Mouse (Mus musculus) embryonic facial prominence, embryonic 11.5 days (tissue): ENCODE measurements at regions not wholly inside any gene's neighbourhood (a gene's known extent, or its start where the extent isn't known, plus 50 kb on each side); places are given as distances from the start of the nearest gene placed in this dataset.
A peak's percentile ranks its signal among the peaks of the same experiment; 100 is the strongest.

ENCODE experiments used
- ATAC-seq: fragments of 200-750 bp; cut with Nextera tagmentation; replicated peaks from 2 replicates; pipeline ENCODE4 v1.8.0; 2017; ENCODE audit warnings: low read depth; ENCODE audit not compliant: insufficient number of reproducible peaks, low FRiP score, low TSS enrichment
- DNase-seq: peaks from one replicate; pipeline ENCODE4 v3.0.0-alpha.2; 2015; ENCODE audit warnings: low spot score
- H3K27ac ChIP-seq: fragments of 300-500 bp; sonication (generic); replicated peaks from 2 replicates; pipeline ENCODE4 v1.5.1; 2014; ENCODE audit warnings: mild to moderate bottlenecking, low read depth, low read length, control low read depth
- H3K27me3 ChIP-seq: fragments of 300-500 bp; sonication (generic); 2 replicates; pipeline ENCODE4 v1.6.1; 2014; ENCODE audit warnings: mild to moderate bottlenecking, low read length, moderate library complexity, mixed read lengths; ENCODE audit not compliant: control insufficient read depth, insufficient read depth
- H3K36me3 ChIP-seq: fragments of 300-500 bp; sonication (generic); replicated peaks from 2 replicates; pipeline ENCODE4 v1.6.1; 2014; ENCODE audit warnings: low read depth, mild to moderate bottlenecking, low read length, moderate library complexity, mixed read lengths; ENCODE audit not compliant: control insufficient read depth, insufficient read depth
- H3K4me1 ChIP-seq: fragments of 300-500 bp; sonication (generic); 2 replicates; pipeline ENCODE4 v1.6.1; 2014; ENCODE audit warnings: low read length, mixed read lengths; ENCODE audit not compliant: control insufficient read depth, insufficient read depth
- H3K4me2 ChIP-seq: fragments of 300-500 bp; sonication (generic); 2 replicates; pipeline ENCODE4 v1.6.1; 2014; ENCODE audit warnings: low read depth, mild to moderate bottlenecking, control low read depth, low read length, moderate library complexity
- H3K4me3 ChIP-seq: fragments of 300-500 bp; sonication (generic); 2 replicates; pipeline ENCODE4 v1.5.1; 2014; ENCODE audit warnings: low read depth, low read length, control low read depth
- H3K9ac ChIP-seq: fragments of 300-500 bp; sonication (generic); replicated peaks from 2 replicates; pipeline ENCODE4 v1.6.1; 2014; ENCODE audit warnings: mild to moderate bottlenecking, control low read depth, low read length
- H3K9me3 ChIP-seq: fragments of 300-500 bp; sonication (generic); replicated peaks from 2 replicates; pipeline ENCODE4 v1.6.1; 2016; ENCODE audit warnings: mild to moderate bottlenecking, low read length, inconsistent platforms, mixed read lengths; ENCODE audit not compliant: control insufficient read depth
- WGBS: fragments of 180-500 bp; shearing (Covaris S2); extraction: QIAGEN DNeasy Blood & Tissue Kit; methylation state at CpG from one replicate; pipeline ENCODE4 v1.1.7; 2014; 5-methylcytosine and 5-hydroxymethylcytosine counted together

DNA sequence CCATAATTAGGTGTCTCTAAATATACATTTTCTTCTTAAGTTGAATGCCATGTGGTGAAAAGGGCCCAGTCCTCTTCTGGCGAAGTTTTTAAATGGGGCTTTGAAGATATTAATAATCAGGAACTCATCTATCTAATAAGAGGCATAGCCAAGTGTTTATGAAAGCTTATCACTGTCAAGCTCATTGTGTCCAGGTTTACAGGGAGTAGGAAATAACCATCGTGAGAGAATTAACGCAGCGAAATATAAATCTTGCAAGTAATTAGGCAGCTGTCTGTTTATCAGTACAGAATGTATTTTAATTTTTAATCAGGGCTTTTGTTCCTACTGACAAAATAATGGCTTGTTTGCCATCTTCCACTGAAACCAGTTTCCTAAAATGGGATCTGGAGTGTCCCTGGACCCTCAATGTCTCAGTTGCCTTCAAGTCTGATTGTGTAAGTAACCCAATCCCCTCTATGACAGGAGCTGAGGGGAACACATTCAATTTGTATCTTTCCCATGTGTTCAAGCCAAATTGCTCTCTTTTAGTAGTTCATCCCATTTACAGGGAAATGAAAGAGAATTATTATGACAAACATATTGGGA, 152.5 kb upstream of the 4931417E11Rik start:
- 87% methylated on average over 4 of the region's 4 CpGs for WGBS
- no peak for ATAC-seq
- H3K4me3 ChIP-seq = no peak overlapping the region

DNA sequence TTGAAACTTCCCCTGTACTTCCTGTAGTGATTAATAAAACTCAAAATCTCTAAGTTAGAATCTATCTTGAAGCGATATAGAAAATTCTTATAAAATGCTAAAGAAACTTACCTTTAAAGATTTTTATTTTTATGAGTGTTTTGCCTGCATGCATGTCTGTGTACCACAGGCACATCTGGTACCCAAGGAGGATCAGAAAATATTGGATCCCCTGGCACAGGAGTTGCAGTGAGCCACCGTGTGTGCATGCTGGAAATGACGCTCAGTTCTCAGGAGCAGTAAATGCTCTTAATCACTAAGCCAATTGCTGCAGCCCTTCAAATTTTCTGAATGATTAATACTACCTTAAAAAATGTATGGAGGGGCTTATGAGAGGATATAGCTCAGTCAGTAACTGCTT, 142.8 kb upstream of the 4931417E11Rik start:
- Histone ChIP-seq H3K4me2 (no peak overlapping the region), H3K4me3 (no peak overlapping the region), H3K9me3 (no peaks in the 10 kb centered on the region), H3K27ac (no peak overlapping the region), H3K4me1 (no peaks in the 10 kb centered on the region), H3K36me3 (no peaks in the 10 kb centered on the region), H3K27me3 (no peaks in the 10 kb centered on the region), H3K9ac (no peak overlapping the region)
- DNase-seq (peak; percentile 35), ATAC-seq (no peak)
- 36% methylated on average over 3 of the region's 3 CpGs for WGBS

More for the DNA sequence above, 152.5 kb upstream of the 4931417E11Rik start:
- no peaks in the 10 kb centered on the region for H3K36me3 ChIP-seq
- H3K27me3 ChIP-seq = no peaks in the 10 kb centered on the region
- H3K4me2 ChIP-seq = no peak overlapping the region
- no peaks in the 10 kb centered on the region for H3K9me3 ChIP-seq
- H3K9ac ChIP-seq = no peak overlapping the region
- no peak for DNase-seq
- no peak overlapping the region for H3K27ac ChIP-seq
- no peaks in the 10 kb centered on the region for H3K4me1 ChIP-seq

DNA sequence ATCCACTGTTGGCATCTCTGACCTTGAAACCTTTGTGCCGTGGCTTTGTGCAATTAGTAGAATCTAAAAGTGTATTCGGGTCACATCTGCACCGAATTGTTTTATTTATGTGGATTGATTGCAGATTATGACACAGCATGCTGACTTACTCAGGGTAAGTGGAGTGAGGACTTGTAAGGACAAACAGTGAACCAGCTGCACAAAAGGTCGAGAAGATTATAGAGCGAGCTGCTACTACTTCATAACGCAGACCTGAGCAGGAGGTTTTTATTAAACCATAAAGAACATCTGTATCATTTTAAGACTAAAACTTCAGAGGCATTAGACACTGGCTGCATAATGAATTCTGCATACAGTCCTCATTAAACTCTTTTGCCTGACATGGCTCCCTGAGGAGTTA, 142.4 kb upstream of the 4931417E11Rik start:
- no peak overlapping the region for H3K27ac ChIP-seq
- no peaks in the 10 kb centered on the region for H3K27me3 ChIP-seq
- DNase-seq = peak; percentile 74
- H3K4me2 ChIP-seq = no peak overlapping the region
- WGBS = 35% methylated on average over 6 of the region's 6 CpGs
- H3K36me3 ChIP-seq = no peaks in the 10 kb centered on the region
- H3K9ac ChIP-seq = no peak overlapping the region
- H3K9me3 ChIP-seq = no peaks in the 10 kb centered on the region
- no peaks in the 10 kb centered on the region for H3K4me1 ChIP-seq
- H3K4me3 ChIP-seq = no peak overlapping the region
- ATAC-seq = 0 out of 2 replicates have a peak, but pooled peaks have one; percentile 61

DNA sequence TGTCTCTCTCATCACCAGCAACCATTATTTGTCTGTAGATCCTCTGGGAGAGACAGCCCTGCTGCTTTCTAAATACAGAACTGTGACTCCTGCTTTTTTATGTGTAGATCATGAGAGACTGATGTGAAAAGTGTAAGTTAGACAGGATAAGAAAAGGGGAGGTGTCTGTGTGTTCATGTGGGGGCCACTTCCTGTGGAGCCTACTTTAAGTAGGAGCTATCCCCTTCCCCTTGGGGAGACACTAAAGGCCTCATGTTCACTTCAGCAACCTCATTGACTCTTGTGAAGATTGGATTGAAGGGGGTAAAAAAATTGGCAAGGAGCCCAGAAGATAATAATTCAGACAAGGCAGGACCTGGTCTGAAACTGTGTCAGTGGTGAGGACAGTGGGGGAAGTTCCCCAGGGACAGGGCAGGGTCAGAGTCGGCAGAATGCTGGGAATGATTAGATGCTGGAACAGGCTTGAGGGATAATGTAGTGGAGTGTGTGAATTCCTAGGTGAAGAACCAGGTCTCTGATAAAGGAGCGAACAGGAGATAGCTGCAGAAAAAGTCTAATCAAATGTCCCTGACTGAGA, 140.7 kb upstream of the 4931417E11Rik start:
- Histone ChIP-seq H3K27me3 (no peaks in the 10 kb centered on the region), H3K27ac (no peak overlapping the region), H3K4me2 (no peak overlapping the region), H3K4me1 (no peaks in the 10 kb centered on the region), H3K9me3 (no peaks in the 10 kb centered on the region), H3K4me3 (no peak overlapping the region), H3K36me3 (no peaks in the 10 kb centered on the region), H3K9ac (no peak overlapping the region)
- WGBS = 61% methylated on average over 2 of the region's 2 CpGs
- no peak for ATAC-seq
- no peak for DNase-seq

DNA sequence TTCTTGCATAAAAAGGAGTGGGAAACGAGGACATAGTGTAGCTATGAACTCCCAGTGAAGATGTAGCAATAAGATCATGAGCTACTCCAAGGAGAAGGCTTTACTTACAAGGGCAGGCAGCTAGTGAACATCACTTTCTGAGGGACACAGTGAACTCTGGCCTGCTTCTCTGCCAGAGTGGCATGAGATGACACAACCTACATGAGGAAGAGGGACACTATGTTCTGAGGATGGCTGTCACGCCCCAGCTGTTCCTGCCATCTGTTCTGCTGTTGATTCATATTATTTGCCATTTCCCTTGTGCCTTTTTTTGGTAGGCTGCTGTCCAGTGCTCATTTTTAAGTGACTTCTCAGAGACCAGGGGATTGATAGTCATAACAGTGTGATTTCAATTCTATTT, 118.2 kb upstream of the 4931417E11Rik start:
- ATAC-seq (no peak), DNase-seq (no peak)
- Histone ChIP-seq H3K4me2 (no peak overlapping the region), H3K9me3 (no peaks in the 10 kb centered on the region), H3K27ac (no peak overlapping the region), H3K36me3 (no peaks in the 10 kb centered on the region), H3K9ac (no peak overlapping the region), H3K4me1 (no peaks in the 10 kb centered on the region), H3K4me3 (no peak overlapping the region), H3K27me3 (no peaks in the 10 kb centered on the region)
- WGBS = 70% methylated on average over 2 of the region's 2 CpGs

DNA sequence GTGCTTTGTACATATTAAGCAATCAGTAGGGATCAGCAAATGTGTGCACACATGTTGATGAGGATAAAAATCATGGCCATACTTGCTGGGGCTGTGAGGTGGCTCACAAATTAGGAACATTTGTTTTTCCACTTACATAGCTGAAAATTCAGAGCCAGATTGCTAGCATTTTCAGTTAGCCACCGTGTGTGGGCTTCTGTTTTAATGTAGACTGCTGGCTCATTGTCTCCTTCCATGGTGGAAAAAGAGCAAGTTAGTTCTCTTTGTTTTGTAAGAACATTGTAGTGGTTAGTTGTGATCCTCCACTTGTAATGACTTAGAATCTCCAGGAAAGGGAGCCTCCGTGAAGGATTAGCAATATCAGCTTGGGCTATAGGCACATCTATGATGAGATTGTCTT, 107.2 kb upstream of the 4931417E11Rik start:
- 69% methylated on average over 2 of the region's 2 CpGs for WGBS
- Histone ChIP-seq H3K4me1 (no peaks in the 10 kb centered on the region), H3K9ac (no peak overlapping the region), H3K4me2 (no peak overlapping the region), H3K9me3 (no peaks in the 10 kb centered on the region), H3K27me3 (no peaks in the 10 kb centered on the region), H3K27ac (no peak overlapping the region), H3K4me3 (no peak overlapping the region), H3K36me3 (no peaks in the 10 kb centered on the region)
- DNase-seq (no peak), ATAC-seq (no peak)

DNA sequence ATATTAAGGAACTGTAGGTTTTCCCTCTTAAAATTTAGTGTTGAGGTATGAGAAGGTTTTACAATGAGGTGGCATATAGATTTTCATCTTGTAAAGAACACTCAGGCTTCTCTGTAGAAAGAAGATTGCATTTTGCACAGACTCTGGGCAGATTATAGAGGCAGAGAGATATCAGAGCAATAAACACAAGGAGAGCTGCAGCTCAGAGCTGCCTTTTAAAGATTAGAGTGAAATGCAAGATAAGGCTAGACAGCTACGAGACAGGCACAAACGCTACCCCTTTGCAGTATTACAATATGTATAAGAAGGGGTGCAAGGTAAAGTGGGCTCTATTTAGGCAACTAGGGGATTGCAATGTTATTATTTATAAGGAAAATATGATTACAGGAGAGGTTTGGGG, 90.5 kb upstream of the 4931417E11Rik start:
- Histone ChIP-seq H3K27ac (no peak overlapping the region), H3K4me1 (no peaks in the 10 kb centered on the region), H3K9ac (no peak overlapping the region), H3K9me3 (no peaks in the 10 kb centered on the region), H3K4me2 (no peak overlapping the region), H3K27me3 (no peaks in the 10 kb centered on the region), H3K4me3 (no peak overlapping the region), H3K36me3 (no peaks in the 10 kb centered on the region)
- no peak for ATAC-seq
- DNase-seq = no peak
- 88% methylated on average over 2 of the region's 2 CpGs for WGBS

DNA sequence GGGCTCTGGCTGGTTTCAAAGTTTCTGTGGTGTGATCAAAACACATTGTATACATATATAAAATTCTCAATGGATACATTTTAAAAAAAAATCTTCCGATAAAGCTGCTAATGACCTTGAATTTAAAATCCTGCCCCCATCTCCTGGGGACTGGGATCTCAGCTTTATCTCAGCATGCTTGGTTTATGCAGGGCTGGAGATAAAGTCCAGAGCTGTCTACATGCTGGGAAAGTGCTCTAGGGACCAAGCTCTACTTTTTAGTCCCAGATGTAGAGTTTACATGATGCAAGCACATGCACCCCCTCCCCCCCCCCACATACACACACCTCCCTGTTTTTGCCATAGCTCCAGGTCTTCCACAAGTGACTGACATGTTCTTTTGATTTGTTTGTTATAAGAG, 61.1 kb upstream of the 4931417E11Rik start:
- no peak for ATAC-seq
- no peaks in the 10 kb centered on the region for H3K4me1 ChIP-seq
- H3K27ac ChIP-seq = no peak overlapping the region
- no peaks in the 10 kb centered on the region for H3K9me3 ChIP-seq
- no peak overlapping the region for H3K9ac ChIP-seq
- H3K4me2 ChIP-seq = no peak overlapping the region
- DNase-seq = no peak
- no peaks in the 10 kb centered on the region for H3K27me3 ChIP-seq
- no peaks in the 10 kb centered on the region for H3K36me3 ChIP-seq
- 92% methylated on average over 1 of the region's 1 CpGs for WGBS
- H3K4me3 ChIP-seq = no peak overlapping the region
